Comparison of ENCODE assay signal across 13 mouse cellular contexts in genomic region chr3:60513746-60514145, GRCm38 (mm10). TPM values are rescaled to one million over a fixed set of nuclear protein-coding genes. Genes with fewer than 3 reads are reported as not detected.
DNase-seq lines count a peak whose midpoint lies in the region; ATAC-seq and TF ChIP-seq lines count a peak whose summit lies in the region.
"Had no signal": no experiment of that assay in that cellular context is flagged by ENCODE, and none has a peak within 500 bp of the region (broad histone marks: within the 10 kb centered on the region; RNA-seq: fewer than 3 reads in every experiment).

No protein-coding gene starts in this region.

- intact Hi-C loops in heart, adult 2 months (cut with DNase I): no loop called here

- no peak for TF ChIP-seq EP300 in heart, adult 2 months (IDR thresholded peaks at IDR 0.05; ENCODE audit: insufficient read depth, low read depth, low read length)

- 14% methylated on average over 2 of the region's 2 CpGs for WGBS in heart, adult 2 months
- WGBS in lung, embryonic 14.5 days: 55% methylated on average over 2 of the region's 2 CpGs
- 64% methylated on average over 2 of the region's 2 CpGs for WGBS in forebrain, embryonic 15.5 days

- TF ChIP-seq POLR2A in heart, adult 2 months (IDR thresholded peaks at IDR 0.05; ENCODE audit: insufficient read depth, low read depth, low read length): no peak

- H3K4me3 ChIP-seq in heart, adult 2 months: no peak overlapping the region
- no peak overlapping the region for H3K4me3 ChIP-seq in lung, embryonic 14.5 days (ENCODE audit: low read depth, low read length)
- H3K4me3 ChIP-seq in brown adipose tissue, adult 24 weeks (ENCODE audit: insufficient read depth, low read depth, low read length): no peak overlapping the region
- no peak overlapping the region for H3K4me3 ChIP-seq in forebrain, embryonic 15.5 days
- H3K4me3 ChIP-seq: hindbrain, embryonic 15.5 days; left cerebral cortex, adult 2 months had no signal

- H3K79me2 ChIP-seq in heart, adult 2 months (replicated peaks; ENCODE audit: control insufficient read depth, insufficient read depth, low read length): peaks cover 6% of the 10 kb centered on the region

- no peaks in the 10 kb centered on the region for H3K9me3 ChIP-seq in lung, embryonic 14.5 days (ENCODE audit: low read depth, low read length)
- H3K9me3 ChIP-seq in forebrain, embryonic 15.5 days: no peaks in the 10 kb centered on the region
- H3K9me3 ChIP-seq: hindbrain, embryonic 15.5 days had no signal

- ATAC-seq in lung, embryonic 14.5 days (ENCODE audit: insufficient read depth): no peak
- peak; percentile 53; the same call in 1 of the 2 replicates for ATAC-seq in forebrain, embryonic 15.5 days (replicated peaks)
- ATAC-seq in megakaryocyte progenitor cell, adult 5-6 weeks (replicated peaks; ENCODE audit: poor library complexity): no peak

- TF ChIP-seq CTCF in heart, adult 2 months (IDR thresholded peaks at IDR 0.05): no peak
- no peak for TF ChIP-seq CTCF in lung, embryonic 14.5 days (IDR thresholded peaks at IDR 0.05; ENCODE audit: low read depth)

- peaks cover 37% of the 10 kb centered on the region for H3K4me1 ChIP-seq in heart, adult 2 months (ENCODE audit: control insufficient read depth, insufficient read depth, low read length)
- peaks cover 11% of the 10 kb centered on the region for H3K4me1 ChIP-seq in lung, embryonic 14.5 days (ENCODE audit: insufficient read depth)
- H3K4me1 ChIP-seq in brown adipose tissue, adult 24 weeks (ENCODE audit: control insufficient read depth, insufficient read depth, insufficient read length, low read length): peaks cover 34% of the 10 kb centered on the region
- H3K4me1 ChIP-seq in forebrain, embryonic 15.5 days: peaks cover 14% of the 10 kb centered on the region

- peak overlapping the region; percentile 79 for H3K27ac ChIP-seq in heart, adult 2 months
- H3K27ac ChIP-seq in lung, embryonic 14.5 days (ENCODE audit: low read depth): peak overlapping the region; percentile 50; the same call in 1 of the 2 replicates
- H3K27ac ChIP-seq in brown adipose tissue, adult 24 weeks (replicated peaks; ENCODE audit: low read depth, low read length): 0 out of 2 replicates have a peak overlapping the region, but pooled peaks have one; percentile 16
- H3K27ac ChIP-seq in forebrain, embryonic 15.5 days (replicated peaks): no peak overlapping the region
- H3K27ac ChIP-seq: hindbrain, embryonic 15.5 days; left cerebral cortex, adult 2 months had no signal

- no peak overlapping the region for H3K4me2 ChIP-seq in lung, embryonic 14.5 days
- H3K4me2 ChIP-seq in forebrain, embryonic 15.5 days (replicated peaks): no peak overlapping the region
- H3K4me2 ChIP-seq: hindbrain, embryonic 15.5 days had no signal

- DNase-seq in heart, adult 2 months: no peak
- no peak for DNase-seq in heart, adult 18-20 months
- DNase-seq in lung, embryonic 14.5 days: no peak
- no peak for DNase-seq in lung, postnatal 4 days
- DNase-seq: kidney, adult 8-10 months; lung, postnatal 14 days; thymus, postnatal 4 days had no signal

- peaks cover 48% of the 10 kb centered on the region for H3K36me3 ChIP-seq in heart, adult 2 months (ENCODE audit: control insufficient read depth, insufficient read depth, low read length)
- no peaks in the 10 kb centered on the region for H3K36me3 ChIP-seq in lung, embryonic 14.5 days (ENCODE audit: insufficient read depth)
- H3K36me3 ChIP-seq in forebrain, embryonic 15.5 days: no peaks in the 10 kb centered on the region
- H3K36me3 ChIP-seq: hindbrain, embryonic 15.5 days had no signal

- H3K9ac ChIP-seq in heart, adult 2 months (ENCODE audit: low read depth, low read length): no peak overlapping the region
- no peak overlapping the region for H3K9ac ChIP-seq in lung, embryonic 14.5 days
- H3K9ac ChIP-seq in forebrain, embryonic 15.5 days (replicated peaks): no peak overlapping the region
- H3K9ac ChIP-seq: hindbrain, embryonic 15.5 days had no signal

- no peaks in the 10 kb centered on the region for H3K27me3 ChIP-seq in heart, adult 2 months (ENCODE audit: control insufficient read depth, insufficient read depth, low read length)
- H3K27me3 ChIP-seq in lung, embryonic 14.5 days (ENCODE audit: insufficient read depth, low read length): no peaks in the 10 kb centered on the region
- no peaks in the 10 kb centered on the region for H3K27me3 ChIP-seq in forebrain, embryonic 15.5 days
- H3K27me3 ChIP-seq: CH12.LX; hindbrain, embryonic 15.5 days had no signal

RNA-seq across cellular contexts. Expression of gene Mbnl1, which starts 41.1 kb away (rescaled TPM):
- 100 to 1,000 TPM; 215 to 237 TPM for total RNA-seq in heart, adult 2 months (2021)
- 55.8 and 79.7 TPM in 2 replicates for polyA plus RNA-seq in heart, adult 2 months (2012; rRNA removed)
- total RNA-seq in heart, adult 18-20 months (2021): 100 to 1,000 TPM; 196 to 231 TPM
- polyA plus RNA-seq in lung, embryonic 14.5 days (2014; fragmentation: Nextera tagmentation; extraction: Ambion mirVana): 199 and 201 TPM in 2 replicates
- 127 and 136 TPM in 2 replicates for polyA plus RNA-seq in brown adipose tissue, adult 24 weeks (2012; ENCODE audit: insufficient read depth, insufficient read length, missing spikeins)
- polyA plus RNA-seq in forebrain, embryonic 15.5 days (2015; fragmentation: Nextera tagmentation; extraction: Ambion mirVana): 44.0 and 45.4 TPM in 2 replicates
- 542 and 611 TPM in 2 replicates for total RNA-seq in megakaryocyte progenitor cell, adult 5-6 weeks (2015)
- 545 and 581 TPM in 2 replicates for total RNA-seq in megakaryocyte progenitor cell, adult 5-6 weeks (2017)
